ENCODE assay signal across 18 mouse cellular contexts in genomic region chr11:90357371-90357770, GRCm38 (mm10). TPM values are rescaled to one million over a fixed set of nuclear protein-coding genes. Genes with fewer than 3 reads are reported as not detected.
A peak's percentile ranks its signal among the peaks of the same experiment; 100 is the strongest.
DNase-seq lines count a peak whose midpoint lies in the region; ATAC-seq and TF ChIP-seq lines count a peak whose summit lies in the region.
"Had no signal": no experiment of that assay in that cellular context is flagged by ENCODE, and none has a peak within 500 bp of the region (broad histone marks: within the 10 kb centered on the region; RNA-seq: fewer than 3 reads in every experiment).

No protein-coding gene starts in this region.

- H3K4me3 ChIP-seq in heart, embryonic 16.5 days (ENCODE audit: low read length) = no peak overlapping the region
- H3K4me3 ChIP-seq in lung, embryonic 14.5 days (ENCODE audit: low read depth, low read length) = no peak overlapping the region
- no peak overlapping the region for H3K4me3 ChIP-seq in liver, embryonic 12.5 days
- H3K4me3 ChIP-seq in liver, postnatal 0 days (ENCODE audit: low read depth, low read length) = no peak overlapping the region
- no peak overlapping the region for H3K4me3 ChIP-seq in left cerebral cortex, adult 2 months
- H3K4me3 ChIP-seq: embryonic facial prominence, embryonic 12.5 days; hindbrain, embryonic 12.5 days; midbrain, embryonic 10.5 days had no signal

- no peak for TF ChIP-seq CTCF in lung, embryonic 14.5 days (IDR thresholded peaks at IDR 0.05; ENCODE audit: low read depth)
- TF ChIP-seq CTCF in liver, postnatal 0 days (IDR thresholded peaks at IDR 0.05; ENCODE audit: low read depth) = no peak
- TF ChIP-seq CTCF in left cerebral cortex, adult 2 months (IDR thresholded peaks at IDR 0.05) = no peak

- H3K27me3 ChIP-seq in heart, embryonic 16.5 days (ENCODE audit: control insufficient read depth, insufficient read depth, low read length) = no peaks in the 10 kb centered on the region
- no peaks in the 10 kb centered on the region for H3K27me3 ChIP-seq in lung, embryonic 14.5 days (ENCODE audit: insufficient read depth, low read length)
- no peaks in the 10 kb centered on the region for H3K27me3 ChIP-seq in liver, embryonic 12.5 days (replicated peaks)
- no peaks in the 10 kb centered on the region for H3K27me3 ChIP-seq in liver, postnatal 0 days (ENCODE audit: insufficient read depth, low read length)
- H3K27me3 ChIP-seq: embryonic facial prominence, embryonic 12.5 days; hindbrain, embryonic 12.5 days had no signal

- H3K4me1 ChIP-seq in heart, embryonic 16.5 days (ENCODE audit: control insufficient read depth, insufficient read depth, low read length) = peaks cover 38% of the 10 kb centered on the region
- peaks cover 33% of the 10 kb centered on the region for H3K4me1 ChIP-seq in lung, embryonic 14.5 days (ENCODE audit: insufficient read depth)
- peaks cover 21% of the 10 kb centered on the region for H3K4me1 ChIP-seq in liver, embryonic 12.5 days
- peaks cover 26% of the 10 kb centered on the region for H3K4me1 ChIP-seq in liver, postnatal 0 days (ENCODE audit: insufficient read depth)

- H3K4me2 ChIP-seq in heart, embryonic 16.5 days (ENCODE audit: low read depth, low read length) = no peak overlapping the region
- no peak overlapping the region for H3K4me2 ChIP-seq in lung, embryonic 14.5 days
- H3K4me2 ChIP-seq in liver, embryonic 12.5 days = no peak overlapping the region
- no peak overlapping the region for H3K4me2 ChIP-seq in liver, postnatal 0 days (ENCODE audit: low read depth, low read length)
- H3K4me2 ChIP-seq: embryonic facial prominence, embryonic 12.5 days; hindbrain, embryonic 12.5 days had no signal

- DNase-seq in heart, adult 8-10 months (ENCODE audit: low spot score) = no peak
- DNase-seq in lung, embryonic 14.5 days = no peak
- DNase-seq in lung, postnatal 25 days (ENCODE audit: low spot score) = no peak
- DNase-seq in liver, postnatal 0 days = no peak
- DNase-seq in left cerebral cortex, adult 2 months (ENCODE audit: extremely low spot score in 1 of 2, low spot score in 2 of 2) = no peak
- DNase-seq: cerebellum, adult 18-20 months; layer of hippocampus, adult 9-11 months; right cerebral cortex, adult 18-20 months had no signal

- H3K9me3 ChIP-seq in heart, embryonic 16.5 days (replicated peaks; ENCODE audit: control insufficient read depth, low read length) = no peaks in the 10 kb centered on the region
- H3K9me3 ChIP-seq in lung, embryonic 14.5 days (ENCODE audit: low read depth, low read length) = no peaks in the 10 kb centered on the region
- H3K9me3 ChIP-seq in liver, embryonic 12.5 days (replicated peaks) = no peaks in the 10 kb centered on the region
- H3K9me3 ChIP-seq in liver, postnatal 0 days (ENCODE audit: low read length) = no peaks in the 10 kb centered on the region
- H3K9me3 ChIP-seq: embryonic facial prominence, embryonic 12.5 days; hindbrain, embryonic 12.5 days; midbrain, embryonic 10.5 days had no signal

- H3K36me3 ChIP-seq in heart, embryonic 16.5 days (ENCODE audit: control insufficient read depth, insufficient read depth) = no peaks in the 10 kb centered on the region
- no peaks in the 10 kb centered on the region for H3K36me3 ChIP-seq in lung, embryonic 14.5 days (ENCODE audit: insufficient read depth)
- H3K36me3 ChIP-seq in liver, embryonic 12.5 days = no peaks in the 10 kb centered on the region
- H3K36me3 ChIP-seq in liver, postnatal 0 days (replicated peaks; ENCODE audit: insufficient read depth, low read length) = no peaks in the 10 kb centered on the region
- H3K36me3 ChIP-seq: embryonic facial prominence, embryonic 12.5 days; hindbrain, embryonic 12.5 days; midbrain, embryonic 10.5 days had no signal

- WGBS in heart, embryonic 16.5 days = 86% methylated on average over 7 of the region's 7 CpGs
- 81% methylated on average over 7 of the region's 7 CpGs for WGBS in lung, embryonic 14.5 days
- 70% methylated on average over 7 of the region's 7 CpGs for whole genome bisulfite sequencing in liver, embryonic 12.5 days (ENCODE audit: insufficient replicate concordance)
- WGBS in liver, postnatal 0 days (ENCODE audit: insufficient replicate concordance) = 61% methylated on average over 7 of the region's 7 CpGs

- no peak overlapping the region for H3K9ac ChIP-seq in heart, embryonic 16.5 days (ENCODE audit: low read length)
- H3K9ac ChIP-seq in lung, embryonic 14.5 days = no peak overlapping the region
- no peak overlapping the region for H3K9ac ChIP-seq in liver, embryonic 12.5 days
- no peak overlapping the region for H3K9ac ChIP-seq in liver, postnatal 0 days (replicated peaks)
- H3K9ac ChIP-seq: embryonic facial prominence, embryonic 12.5 days; hindbrain, embryonic 12.5 days; liver, embryonic 14.5 days had no signal

- peak overlapping the region; percentile 53 for H3K27ac ChIP-seq in heart, embryonic 16.5 days (ENCODE audit: low read length)
- H3K27ac ChIP-seq in lung, embryonic 14.5 days (ENCODE audit: low read depth) = 0 out of 2 replicates have a peak overlapping the region, but pooled peaks have one; percentile 21
- H3K27ac ChIP-seq in liver, embryonic 12.5 days = peak overlapping the region; percentile 60
- peak overlapping the region; percentile 80 for H3K27ac ChIP-seq in liver, postnatal 0 days (ENCODE audit: low read depth)
- no peak overlapping the region for H3K27ac ChIP-seq in left cerebral cortex, adult 2 months
- H3K27ac ChIP-seq: embryonic facial prominence, embryonic 12.5 days; hindbrain, embryonic 12.5 days; liver, embryonic 14.5 days; midbrain, embryonic 10.5 days had no signal

- no peak for ATAC-seq in heart, embryonic 16.5 days (replicated peaks; ENCODE audit: extremely low read depth, insufficient read depth, low FRiP score)
- ATAC-seq in lung, embryonic 14.5 days (ENCODE audit: insufficient read depth) = no peak
- ATAC-seq in liver, embryonic 12.5 days = no peak
- ATAC-seq in liver, postnatal 0 days = no peak; the same call in 1 of the 2 replicates
- ATAC-seq: activated CD4-positive, CD25-positive, alpha-beta regulatory T cell, adult 4 months; forebrain, embryonic 16.5 days; inflammation-experienced regulatory T-cells, adult 6 months; Patski had no signal

- intact Hi-C loops in left cerebral cortex, adult 2 months (cut with DNase I) = no loop called here

- no peak for TF ChIP-seq EP300 in liver, postnatal 0 days (IDR thresholded peaks at IDR 0.05; ENCODE audit: low read depth)

RNA-seq across cellular contexts. Expression of gene Hlf, which starts 33.3 kb away (rescaled TPM):
- polyA plus RNA-seq in heart, embryonic 16.5 days (2015; fragmentation: Nextera tagmentation; extraction: Ambion mirVana) = 5.3 and 5.7 TPM in 2 replicates
- total RNA-seq in heart, adult 8-10 months (2022) = 10 to 100 TPM; 14.6 to 34.7 (median 21.5) TPM
- polyA plus RNA-seq in lung, embryonic 14.5 days (2014; fragmentation: Nextera tagmentation; extraction: Ambion mirVana) = 3.6 and 4.4 TPM in 2 replicates
- 5.0 and 7.0 TPM in 2 replicates for polyA plus RNA-seq in liver, embryonic 12.5 days (2016; fragmentation: Nextera tagmentation; extraction: Ambion mirVana)
- polyA plus RNA-seq in liver, postnatal 0 days (2015; fragmentation: Nextera tagmentation; extraction: Ambion mirVana) = 8.8 and 9.6 TPM in 2 replicates
- total RNA-seq in left cerebral cortex, adult 2 months (2021) = 100 to 1,000 TPM; 138 to 143 TPM
